Mouse (Mus musculus) midbrain, postnatal 0 days (tissue): ENCODE data around the gene Vmn1r221. TPM values are rescaled to one million over a fixed set of nuclear protein-coding genes. Genes with fewer than 3 reads are reported as not detected.
A peak's percentile ranks its signal among the peaks of the same experiment; 100 is the strongest.
"Not testable (repeated sequence)": the region's sequence is repeated elsewhere in the genome, so short reads cannot be mapped to it uniquely, and the experiment has no call there.

Experiments used
- ATAC-seq: fragments of 200-750 bp; cut with Nextera tagmentation; 2 replicates; pipeline ENCODE4 v1.8.0; 2017; ENCODE audit warnings: moderate number of reproducible peaks, mild to moderate bottlenecking, moderate TSS enrichment, moderate library complexity; ENCODE audit not compliant: low FRiP score
- DNase-seq: peaks from one replicate; pipeline ENCODE4 v3.0.0-alpha.2; 2015; ENCODE audit warnings: low spot score
- H3K27ac ChIP-seq: fragments of 300-500 bp; sonication (generic); 2 replicates; pipeline ENCODE4 v1.5.1; 2014; ENCODE audit warnings: low read depth, mild to moderate bottlenecking, low read length, mixed read lengths
- H3K27me3 ChIP-seq: fragments of 300-500 bp; sonication (generic); 2 replicates; pipeline ENCODE4 v1.6.1; 2014; ENCODE audit warnings: low read length, control low read depth, mixed read lengths; ENCODE audit not compliant: insufficient read depth
- H3K36me3 ChIP-seq: fragments of 300-500 bp; sonication (generic); 2 replicates; pipeline ENCODE4 v1.6.1; 2014; ENCODE audit warnings: low read length, control low read depth, mixed read lengths; ENCODE audit not compliant: insufficient read depth
- H3K4me1 ChIP-seq: fragments of 300-500 bp; sonication (generic); 2 replicates; pipeline ENCODE4 v1.6.1; 2014; ENCODE audit warnings: mild to moderate bottlenecking, control low read depth, antibody characterized with exemption, low read length, mixed read lengths; ENCODE audit not compliant: insufficient read depth
- H3K4me2 ChIP-seq: fragments of 300-500 bp; sonication (generic); 2 replicates; pipeline ENCODE4 v1.6.1; 2014; ENCODE audit warnings: low read depth, mild to moderate bottlenecking, low read length, mixed read lengths; ENCODE audit not compliant: poor library complexity, severe bottlenecking
- H3K4me3 ChIP-seq: fragments of 300-500 bp; sonication (generic); 2 replicates; pipeline ENCODE4 v1.5.1; 2014; ENCODE audit warnings: low read depth, mild to moderate bottlenecking, low read length, moderate library complexity
- H3K9ac ChIP-seq: fragments of 300-500 bp; sonication (generic); replicated peaks from 2 replicates; pipeline ENCODE4 v1.6.1; 2014; ENCODE audit warnings: mild to moderate bottlenecking, low read length, moderate library complexity, mixed read lengths; ENCODE audit not compliant: poor library complexity, severe bottlenecking
- H3K9me3 ChIP-seq: fragments of 300-500 bp; sonication (generic); 2 replicates; pipeline ENCODE4 v1.6.1; 2016; ENCODE audit warnings: low read length, control low read depth
- CTCF ChIP-seq: IDR thresholded peaks from 2 replicates; pipeline ENCODE4 v1.5.1; 2016; ENCODE audit warnings: antibody characterized with exemption, mild to moderate bottlenecking
- WGBS: fragments of 180-500 bp; shearing (Covaris S2); extraction: QIAGEN DNeasy Blood & Tissue Kit; methylation state at CpG from one replicate; pipeline ENCODE4 v1.1.7; 2014; 5-methylcytosine and 5-hydroxymethylcytosine counted together
- polyA plus RNA-seq: library from polyadenylated mRNA; unstranded; fragments of >200 nt; fragmentation: Nextera tagmentation; extraction: Ambion mirVana; gene quantifications from 2 replicates; pipeline ENCODE4 v1.2.1, GENCODE M21; 2015
- total RNA-seq: library from RNA; depleted of rRNA; stranded (reverse); fragments of >200 nt; gene quantifications from 2 replicates; pipeline ENCODE4 v1.2.3, GENCODE M21; 2014; rRNA removed

Vmn1r221 gene
- total and polyA plus RNA-seq, 2 experiments from 2014 or later, result not detected

- Histone ChIP-seq H3K9ac (no peak overlapping the region), H3K9me3 (no peaks in the 10 kb centered on the region), H3K4me2 (no peak overlapping the region), H3K36me3 (no peaks in the 10 kb centered on the region), H3K4me3 (no peak overlapping the region), H3K27me3 (no peaks in the 10 kb centered on the region), H3K27ac (no peak overlapping the region), H3K4me1 (no peaks in the 10 kb centered on the region)
- DNase-seq (no peak), ATAC-seq (no peak)
- TF ChIP-seq CTCF, result no peak
- 93% methylated on average over 2 of the region's 2 CpGs for WGBS
Measured at GRCm38 (mm10) chr13:23258546-23259048, 44.7 kb downstream of the Vmn1r221 start.

- H3K9me3 ChIP-seq, H3K27me3 ChIP-seq, H3K4me3 ChIP-seq, H3K36me3 ChIP-seq, H3K4me1 ChIP-seq, H3K9ac ChIP-seq, DNase-seq, H3K4me2 ChIP-seq, H3K27ac ChIP-seq: not testable (repeated sequence)
- 88% methylated on average over 3 of the region's 3 CpGs for WGBS
- peak; percentile 7; the same call in 1 of the 2 replicates for ATAC-seq
Measured at GRCm38 (mm10) chr13:23268606-23269005, 54.7 kb downstream of the Vmn1r221 start.

DNA sequence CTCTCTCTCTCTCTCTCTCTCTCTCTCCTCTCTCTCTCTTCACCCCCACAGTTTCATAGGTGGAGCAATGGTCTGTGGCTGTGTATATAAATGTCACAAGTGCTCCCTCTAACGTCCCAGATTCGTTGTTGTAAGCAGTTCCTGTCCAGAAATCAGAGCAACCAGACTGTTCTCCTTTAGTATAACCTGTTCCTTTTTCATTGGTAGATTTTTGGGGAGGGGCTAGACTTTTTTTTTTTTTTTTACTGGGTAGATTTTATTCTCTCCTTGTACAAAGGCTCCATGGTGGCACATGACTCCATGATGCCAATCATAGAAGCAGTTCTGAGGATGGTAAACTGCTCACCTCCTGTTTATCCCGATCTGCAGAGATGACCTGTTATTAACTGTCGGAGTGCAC is 55.2 kb downstream of the Vmn1r221 start:
- peak overlapping the region; percentile 44; the same call in 1 of the 2 replicates for H3K4me3 ChIP-seq

DNA sequence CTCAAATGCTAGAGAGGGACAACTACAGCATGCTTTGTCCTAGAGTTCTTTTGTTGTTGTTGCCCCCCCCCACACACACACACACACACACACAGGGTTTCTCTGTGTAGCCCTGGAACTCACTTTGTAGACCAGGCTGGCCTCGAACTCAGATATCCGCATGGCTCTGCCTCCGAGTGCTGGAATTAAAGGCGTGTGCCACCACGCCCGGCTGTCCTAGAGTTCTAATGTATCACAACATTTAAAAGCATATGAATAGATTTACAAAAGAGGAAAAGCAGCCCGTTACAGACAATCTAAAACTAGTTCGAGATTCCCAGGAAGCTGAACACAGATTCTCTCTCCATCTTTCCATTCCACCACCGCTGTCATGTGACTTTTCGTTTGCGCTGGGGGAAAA is 55.8 kb downstream of the Vmn1r221 start:
- Histone ChIP-seq H3K4me1 (no peaks in the 10 kb centered on the region), H3K27me3 (no peaks in the 10 kb centered on the region), H3K4me3 (peak overlapping the region; percentile 44), H3K36me3 (no peaks in the 10 kb centered on the region), H3K9ac (peak overlapping the region; percentile 64), H3K27ac (peak overlapping the region; percentile 57; the same call in 1 of the 2 replicates), H3K9me3 (no peaks in the 10 kb centered on the region), H3K4me2 (peak overlapping the region; percentile 50)
- ATAC-seq (peak; percentile 51; the same call in 1 of the 2 replicates), DNase-seq (peak; percentile 19)
- TF ChIP-seq CTCF, result no peak
- 24% methylated on average over 11 of the region's 11 CpGs for WGBS

More for the DNA sequence above, 55.2 kb downstream of the Vmn1r221 start:
- 42% methylated on average over 4 of the region's 4 CpGs for WGBS
- H3K9me3 ChIP-seq, H3K27ac ChIP-seq, H3K9ac ChIP-seq, H3K36me3 ChIP-seq, H3K27me3 ChIP-seq, H3K4me1 ChIP-seq: not testable (repeated sequence)
- peak; percentile 77 for DNase-seq
- peak overlapping the region; percentile 50; the same call in 1 of the 2 replicates for H3K4me2 ChIP-seq
- TF ChIP-seq CTCF, result peak; percentile 63
- ATAC-seq, result peak; percentile 91

- peak; percentile 97 for ATAC-seq
- H3K27ac ChIP-seq, result peak overlapping the region; percentile 71
- H3K27me3 ChIP-seq, result no peaks in the 10 kb centered on the region
- peak overlapping the region; percentile 44 for H3K4me3 ChIP-seq
- H3K9me3 ChIP-seq, result no peaks in the 10 kb centered on the region
- TF ChIP-seq CTCF, result no peak
- DNase-seq, result peak; percentile 84
- H3K36me3 ChIP-seq, result no peaks in the 10 kb centered on the region
- peak overlapping the region; percentile 50 for H3K4me2 ChIP-seq
- H3K4me1 ChIP-seq, result no peaks in the 10 kb centered on the region
- 3% methylated on average over 34 of the region's 34 CpGs for WGBS
- H3K9ac ChIP-seq, result peak overlapping the region; percentile 64
Measured at GRCm38 (mm10) chr13:23270321-23271101, 56.6 kb downstream of the Vmn1r221 start.

Other genes starting within 250 kb of the Vmn1r221 start
- gene Vmn1r213, start 206.5 kb upstream of the Vmn1r221 start, total RNA-seq, result not detected in 2 replicates
- not detected in 2 replicates for gene Vmn1r213, start 206.5 kb upstream of the Vmn1r221 start, polyA plus RNA-seq
- gene Vmn1r214, start 183.7 kb upstream of the Vmn1r221 start, total RNA-seq, result not detected in 2 replicates
- not detected in 2 replicates for gene Vmn1r214, start 183.7 kb upstream of the Vmn1r221 start, polyA plus RNA-seq
- not detected in 2 replicates for gene Vmn1r215, start 146.1 kb upstream of the Vmn1r221 start, total RNA-seq
- not detected in 2 replicates for gene Vmn1r215, start 146.1 kb upstream of the Vmn1r221 start, polyA plus RNA-seq
- not detected in 2 replicates for gene Vmn1r217, start 95.9 kb upstream of the Vmn1r221 start, total RNA-seq
- not detected in 2 replicates for gene Vmn1r217, start 95.9 kb upstream of the Vmn1r221 start, polyA plus RNA-seq
- not detected in 2 replicates for gene Vmn1r218, start 81.0 kb upstream of the Vmn1r221 start, total RNA-seq
- gene Vmn1r218, start 81.0 kb upstream of the Vmn1r221 start, polyA plus RNA-seq, result not detected in 2 replicates
- not detected in 2 replicates for gene Vmn1r219, start 54.8 kb upstream of the Vmn1r221 start, total RNA-seq
- not detected in 2 replicates for gene Vmn1r219, start 54.8 kb upstream of the Vmn1r221 start, polyA plus RNA-seq
- not detected in 2 replicates for gene Vmn1r220, start 26.2 kb upstream of the Vmn1r221 start, total RNA-seq
- gene Vmn1r220, start 26.2 kb upstream of the Vmn1r221 start, polyA plus RNA-seq, result not detected in 2 replicates
- gene Vmn1r222, start 21.8 kb downstream of the Vmn1r221 start, total RNA-seq, result not detected in 2 replicates
- gene Vmn1r222, start 21.8 kb downstream of the Vmn1r221 start, polyA plus RNA-seq, result not detected in 2 replicates
- not detected in 2 replicates for gene Vmn1r223, start 33.0 kb downstream of the Vmn1r221 start, total RNA-seq
- gene Vmn1r223, start 33.0 kb downstream of the Vmn1r221 start, polyA plus RNA-seq, result not detected in 2 replicates
- 19.7 and 32.5 TPM in 2 replicates for gene Zfp322a, start 155.1 kb downstream of the Vmn1r221 start, total RNA-seq
- gene Zfp322a, start 155.1 kb downstream of the Vmn1r221 start, polyA plus RNA-seq, result 31.1 and 31.5 TPM in 2 replicates
- gene Abt1, start 209.7 kb downstream of the Vmn1r221 start, total RNA-seq, result 4.9 and 7.3 TPM in 2 replicates
- 5.2 and 6.0 TPM in 2 replicates for gene Abt1, start 209.7 kb downstream of the Vmn1r221 start, polyA plus RNA-seq